Mouse (Mus musculus) hindbrain, embryonic 16.5 days (tissue): ENCODE results near the gene Camk2n1. TPM values are rescaled to one million over a fixed set of nuclear protein-coding genes. Genes with fewer than 3 reads are reported as not detected.
A peak's percentile ranks its signal among the peaks of the same experiment; 100 is the strongest.

Source experiments
- ATAC-seq: fragments of 200-750 bp; cut with Nextera tagmentation; 2 replicates; pipeline ENCODE4 v1.8.0; 2017; ENCODE audit warnings: moderate TSS enrichment, moderate library complexity
- H3K27ac ChIP-seq: fragments of 300-500 bp; sonication (generic); 2 replicates; pipeline ENCODE4 v1.5.1; 2014; ENCODE audit warnings: low read depth, mild to moderate bottlenecking, control low read depth, low read length, moderate library complexity
- H3K27me3 ChIP-seq: fragments of 300-500 bp; sonication (generic); replicated peaks from 2 replicates; pipeline ENCODE4 v1.6.1; 2014; ENCODE audit warnings: low read length; ENCODE audit not compliant: control insufficient read depth, insufficient read depth
- H3K36me3 ChIP-seq: fragments of 300-500 bp; sonication (generic); 2 replicates; pipeline ENCODE4 v1.6.1; 2014; ENCODE audit warnings: mild to moderate bottlenecking, low read length, moderate library complexity, mixed read lengths; ENCODE audit not compliant: control insufficient read depth, insufficient read depth
- H3K4me1 ChIP-seq: fragments of 300-500 bp; sonication (generic); 2 replicates; pipeline ENCODE4 v1.6.1; 2014; ENCODE audit warnings: low read depth, low read length; ENCODE audit not compliant: control insufficient read depth, insufficient read depth
- H3K4me2 ChIP-seq: fragments of 300-500 bp; sonication (generic); 2 replicates; pipeline ENCODE4 v1.6.1; 2014; ENCODE audit warnings: mild to moderate bottlenecking, low read length, control low read depth, moderate library complexity
- H3K4me3 ChIP-seq: fragments of 300-500 bp; sonication (generic); 2 replicates; pipeline ENCODE4 v1.5.1; 2014; ENCODE audit warnings: mild to moderate bottlenecking, low read length, control low read depth, moderate library complexity
- H3K9ac ChIP-seq: fragments of 300-500 bp; sonication (generic); 2 replicates; pipeline ENCODE4 v1.6.1; 2014; ENCODE audit warnings: low read depth, mild to moderate bottlenecking, control low read depth, low read length, moderate library complexity
- H3K9me3 ChIP-seq: fragments of 300-500 bp; sonication (generic); 2 replicates; pipeline ENCODE4 v1.6.1; 2014; ENCODE audit warnings: mild to moderate bottlenecking, low read length, moderate library complexity; ENCODE audit not compliant: control insufficient read depth
- WGBS: fragments of 180-500 bp; shearing (Covaris S2); extraction: QIAGEN DNeasy Blood & Tissue Kit; methylation state at CpG from one replicate; pipeline ENCODE4 v1.1.7; 2014; 5-methylcytosine and 5-hydroxymethylcytosine counted together
- polyA plus RNA-seq: library from polyadenylated mRNA; unstranded; fragments of >200 nt; fragmentation: Nextera tagmentation; extraction: Ambion mirVana; gene quantifications from 2 replicates; pipeline ENCODE4 v1.2.1, GENCODE M21; 2015

The Camk2n1 gene
- polyA plus RNA-seq = 15.5 and 16.7 TPM in 2 replicates

GRCm38 (mm10) chr4:138453753-138454570, at the start of gene Camk2n1:
Camk2n1 (plus strand) TSS chr4:138454314.
- peak; percentile 83 for ATAC-seq
- H3K4me3 ChIP-seq = peak within 1 kb of the TSS; percentile 98
- WGBS = under 1% methylated on average over 57 of the region's 64 CpGs
- no peaks in the 10 kb centered on the region for H3K36me3 ChIP-seq
- no peaks in the 10 kb centered on the region for H3K27me3 ChIP-seq
- peaks cover 34% of the 10 kb centered on the region for H3K4me1 ChIP-seq
- H3K9ac ChIP-seq = peak within 1 kb of the TSS; percentile 97
- H3K27ac ChIP-seq = peak within 1 kb of the TSS; percentile 96
- H3K4me2 ChIP-seq = peak within 1 kb of the TSS; percentile 92
- H3K9me3 ChIP-seq = no peaks in the 10 kb centered on the region

- no peaks in the 10 kb centered on the region for H3K9me3 ChIP-seq
- H3K4me1 ChIP-seq = no peaks in the 10 kb centered on the region
- no peak overlapping the region for H3K9ac ChIP-seq
- 0% methylated on average over 2 of the region's 2 CpGs for WGBS
- no peak overlapping the region for H3K4me2 ChIP-seq
- no peaks in the 10 kb centered on the region for H3K36me3 ChIP-seq
- no peak overlapping the region for H3K27ac ChIP-seq
- H3K4me3 ChIP-seq = no peak overlapping the region
- H3K27me3 ChIP-seq = no peaks in the 10 kb centered on the region; the same call in 1 of the 2 replicates
- no peak for ATAC-seq
Measured at GRCm38 (mm10) chr4:138404806-138405205, 49.3 kb upstream of the Camk2n1 start.

- no peaks in the 10 kb centered on the region for H3K9me3 ChIP-seq
- no peak overlapping the region for H3K4me2 ChIP-seq
- H3K9ac ChIP-seq = no peak overlapping the region
- 85% methylated on average over 11 of the region's 13 CpGs for WGBS
- ATAC-seq = no peak
- H3K4me3 ChIP-seq = no peak overlapping the region
- H3K36me3 ChIP-seq = no peaks in the 10 kb centered on the region
- no peaks in the 10 kb centered on the region for H3K4me1 ChIP-seq
- H3K27me3 ChIP-seq = no peaks in the 10 kb centered on the region; the same call in 1 of the 2 replicates
- H3K27ac ChIP-seq = no peak overlapping the region
Measured at GRCm38 (mm10) chr4:138407479-138408194, 46.5 kb upstream of the Camk2n1 start.

- Histone ChIP-seq H3K27me3 (no peaks in the 10 kb centered on the region; the same call in 1 of the 2 replicates), H3K9me3 (no peaks in the 10 kb centered on the region), H3K36me3 (no peaks in the 10 kb centered on the region), H3K27ac (no peak overlapping the region), H3K9ac (no peak overlapping the region), H3K4me3 (no peak overlapping the region), H3K4me2 (no peak overlapping the region), H3K4me1 (peaks cover 9% of the 10 kb centered on the region)
- WGBS = 13% methylated on average over 5 of the region's 5 CpGs
- no peak for ATAC-seq
Measured at GRCm38 (mm10) chr4:138411011-138411410, 43.1 kb upstream of the Camk2n1 start.

- Histone ChIP-seq H3K9me3 (no peaks in the 10 kb centered on the region), H3K27me3 (no peaks in the 10 kb centered on the region; the same call in 1 of the 2 replicates), H3K4me3 (no peak overlapping the region), H3K4me2 (no peak overlapping the region), H3K4me1 (peaks cover 9% of the 10 kb centered on the region), H3K9ac (no peak overlapping the region), H3K36me3 (no peaks in the 10 kb centered on the region), H3K27ac (no peak overlapping the region)
- 51% methylated on average over 7 of the region's 7 CpGs for WGBS
- no peak for ATAC-seq
Measured at GRCm38 (mm10) chr4:138411504-138412121, 42.5 kb upstream of the Camk2n1 start.

- H3K4me2 ChIP-seq = peak overlapping the region; percentile 4; the same call in 1 of the 2 replicates
- H3K9me3 ChIP-seq = no peaks in the 10 kb centered on the region
- no peaks in the 10 kb centered on the region for H3K27me3 ChIP-seq
- no peak overlapping the region; the same call in 1 of the 2 replicates for H3K9ac ChIP-seq
- peak; percentile 67 for ATAC-seq
- H3K36me3 ChIP-seq = no peaks in the 10 kb centered on the region
- H3K4me3 ChIP-seq = no peak overlapping the region
- peaks cover 11% of the 10 kb centered on the region for H3K4me1 ChIP-seq
- 16% methylated on average over 6 of the region's 6 CpGs for WGBS
- peak overlapping the region; percentile 57 for H3K27ac ChIP-seq
Measured at GRCm38 (mm10) chr4:138414725-138415124, 39.4 kb upstream of the Camk2n1 start.

- Histone ChIP-seq H3K36me3 (no peaks in the 10 kb centered on the region), H3K4me1 (peaks cover 11% of the 10 kb centered on the region), H3K4me3 (no peak overlapping the region), H3K9ac (no peak overlapping the region), H3K4me2 (no peak overlapping the region), H3K27me3 (no peaks in the 10 kb centered on the region), H3K9me3 (no peaks in the 10 kb centered on the region), H3K27ac (no peak overlapping the region)
- ATAC-seq = no peak
- WGBS = 79% methylated on average over 3 of the region's 3 CpGs
Measured at GRCm38 (mm10) chr4:138415991-138416390, 38.1 kb upstream of the Camk2n1 start.

GRCm38 (mm10) chr4:138416414-138416813, 37.7 kb upstream of the Camk2n1 start:
- Histone ChIP-seq H3K9me3 (no peaks in the 10 kb centered on the region), H3K4me3 (no peak overlapping the region), H3K4me2 (no peak overlapping the region), H3K36me3 (no peaks in the 10 kb centered on the region), H3K4me1 (peaks cover 11% of the 10 kb centered on the region), H3K9ac (no peak overlapping the region), H3K27me3 (no peaks in the 10 kb centered on the region), H3K27ac (no peak overlapping the region)
- 54% methylated on average over 5 of the region's 5 CpGs for WGBS
- ATAC-seq = no peak

- H3K4me2 ChIP-seq = no peak overlapping the region
- no peak overlapping the region for H3K9ac ChIP-seq
- no peaks in the 10 kb centered on the region for H3K27me3 ChIP-seq
- H3K4me3 ChIP-seq = no peak overlapping the region
- 90% methylated on average over 4 of the region's 4 CpGs for WGBS
- peaks cover 11% of the 10 kb centered on the region for H3K4me1 ChIP-seq
- H3K9me3 ChIP-seq = no peaks in the 10 kb centered on the region
- H3K36me3 ChIP-seq = no peaks in the 10 kb centered on the region
- ATAC-seq = no peak
- H3K27ac ChIP-seq = no peak overlapping the region
Measured at GRCm38 (mm10) chr4:138417882-138418281, 36.2 kb upstream of the Camk2n1 start.
